Mouse (Mus musculus) midbrain, embryonic 13.5 days (tissue): ENCODE measurements at regions not wholly inside any gene's neighbourhood (a gene's known extent, or its start where the extent isn't known, plus 50 kb on each side); places are given as distances from the start of the nearest gene placed in this dataset.

Experiments used
- ATAC-seq: fragments of 200-750 bp; cut with Nextera tagmentation; 2 replicates; pipeline ENCODE4 v1.8.0; 2017; ENCODE audit warnings: mild to moderate bottlenecking, moderate TSS enrichment, moderate library complexity
- H3K27ac ChIP-seq: fragments of 300-500 bp; sonication (generic); 2 replicates; pipeline ENCODE4 v1.5.1; 2015; ENCODE audit warnings: inconsistent platforms, mild to moderate bottlenecking, moderate library complexity
- H3K27me3 ChIP-seq: fragments of 300-500 bp; sonication (generic); 2 replicates; pipeline ENCODE4 v1.6.1; 2015; ENCODE audit warnings: mild to moderate bottlenecking, inconsistent platforms
- H3K36me3 ChIP-seq: fragments of 300-500 bp; sonication (generic); 2 replicates; pipeline ENCODE4 v1.6.1; 2015; ENCODE audit warnings: mild to moderate bottlenecking, inconsistent platforms
- H3K4me1 ChIP-seq: fragments of 300-500 bp; sonication (generic); replicated peaks from 2 replicates; pipeline ENCODE4 v1.6.1; 2015; ENCODE audit warnings: inconsistent platforms
- H3K4me2 ChIP-seq: fragments of 300-500 bp; sonication (generic); replicated peaks from 2 replicates; pipeline ENCODE4 v1.6.1; 2015; ENCODE audit warnings: moderate library complexity, mild to moderate bottlenecking, inconsistent platforms
- H3K4me3 ChIP-seq: fragments of 300-500 bp; sonication (generic); replicated peaks from 2 replicates; pipeline ENCODE4 v1.5.1; 2015; ENCODE audit warnings: mild to moderate bottlenecking, inconsistent platforms
- H3K9ac ChIP-seq: fragments of 300-500 bp; sonication (generic); replicated peaks from 2 replicates; pipeline ENCODE4 v1.6.1; 2015; ENCODE audit warnings: mild to moderate bottlenecking, inconsistent platforms
- H3K9me3 ChIP-seq: fragments of 300-500 bp; sonication (generic); 2 replicates; pipeline ENCODE4 v1.6.1; 2016; ENCODE audit warnings: mild to moderate bottlenecking, inconsistent platforms
- WGBS: fragments of 180-500 bp; shearing (Covaris S2); methylation state at CpG from one replicate; pipeline ENCODE4 v1.1.7; 2015; 5-methylcytosine and 5-hydroxymethylcytosine counted together

GRCm38 (mm10) chr12:48223298-48223697 lies 1159.2 kb upstream of the Foxg1 start:
- ATAC-seq, result no peak
- Histone ChIP-seq H3K27me3 (no peaks in the 10 kb centered on the region), H3K4me3 (no peak overlapping the region), H3K4me2 (no peak overlapping the region), H3K27ac (peak overlapping the region; percentile 62; the same call in 1 of the 2 replicates), H3K4me1 (peaks cover 12% of the 10 kb centered on the region), H3K36me3 (no peaks in the 10 kb centered on the region), H3K9ac (no peak overlapping the region), H3K9me3 (no peaks in the 10 kb centered on the region)
- WGBS, result 8% methylated on average over 1 of the region's 1 CpGs

- Histone ChIP-seq H3K4me3 (no peak overlapping the region), H3K9ac (no peak overlapping the region), H3K36me3 (no peaks in the 10 kb centered on the region), H3K4me1 (peaks cover 12% of the 10 kb centered on the region), H3K4me2 (no peak overlapping the region), H3K27ac (peak overlapping the region; percentile 76), H3K27me3 (no peaks in the 10 kb centered on the region), H3K9me3 (no peaks in the 10 kb centered on the region)
- ATAC-seq, result peak; percentile 98
- 26% methylated on average over 3 of the region's 3 CpGs for WGBS
Observed at GRCm38 (mm10) chr12:48221976-48222800, 1160.3 kb upstream of the Foxg1 start.

GRCm38 (mm10) chr12:48181831-48182230 lies 1200.6 kb upstream of the Foxg1 start:
- H3K9me3 ChIP-seq, result no peaks in the 10 kb centered on the region
- no peak overlapping the region for H3K4me2 ChIP-seq
- H3K27me3 ChIP-seq, result no peaks in the 10 kb centered on the region
- H3K4me1 ChIP-seq, result no peaks in the 10 kb centered on the region
- ATAC-seq, result no peak
- no peak overlapping the region for H3K27ac ChIP-seq
- no peaks in the 10 kb centered on the region for H3K36me3 ChIP-seq
- H3K9ac ChIP-seq, result no peak overlapping the region
- H3K4me3 ChIP-seq, result no peak overlapping the region
- 45% methylated on average over 1 of the region's 1 CpGs for WGBS

GRCm38 (mm10) chr12:48173926-48174601 lies 1208.4 kb upstream of the Foxg1 start:
- WGBS, result 81% methylated on average over 6 of the region's 6 CpGs
- no peaks in the 10 kb centered on the region for H3K9me3 ChIP-seq
- no peak for ATAC-seq
- no peaks in the 10 kb centered on the region for H3K4me1 ChIP-seq
- H3K4me2 ChIP-seq, result no peak overlapping the region
- H3K36me3 ChIP-seq, result no peaks in the 10 kb centered on the region
- no peak overlapping the region for H3K9ac ChIP-seq
- H3K27me3 ChIP-seq, result no peaks in the 10 kb centered on the region
- H3K4me3 ChIP-seq, result no peak overlapping the region
- no peak overlapping the region for H3K27ac ChIP-seq

- Histone ChIP-seq H3K4me2 (no peak overlapping the region), H3K9me3 (no peaks in the 10 kb centered on the region), H3K4me3 (no peak overlapping the region), H3K27ac (no peak overlapping the region), H3K4me1 (no peaks in the 10 kb centered on the region), H3K27me3 (no peaks in the 10 kb centered on the region), H3K9ac (no peak overlapping the region), H3K36me3 (no peaks in the 10 kb centered on the region)
- no peak for ATAC-seq
Observed at GRCm38 (mm10) chr12:48146117-48146516, 1236.3 kb upstream of the Foxg1 start.

GRCm38 (mm10) chr12:48122996-48123395 lies 1259.5 kb upstream of the Foxg1 start:
- Histone ChIP-seq H3K27ac (no peak overlapping the region), H3K9ac (no peak overlapping the region), H3K4me1 (no peaks in the 10 kb centered on the region), H3K9me3 (no peaks in the 10 kb centered on the region), H3K36me3 (no peaks in the 10 kb centered on the region), H3K4me2 (no peak overlapping the region), H3K27me3 (no peaks in the 10 kb centered on the region), H3K4me3 (no peak overlapping the region)
- no peak for ATAC-seq
- 86% methylated on average over 4 of the region's 4 CpGs for WGBS

GRCm38 (mm10) chr12:48099727-48100126 lies 1281.0 kb upstream of the Nova1 start:
- H3K27me3 ChIP-seq, result no peaks in the 10 kb centered on the region
- H3K9me3 ChIP-seq, result peaks cover 5% of the 10 kb centered on the region
- H3K4me1 ChIP-seq, result no peaks in the 10 kb centered on the region
- 47% methylated on average over 3 of the region's 3 CpGs for WGBS
- H3K9ac ChIP-seq, result no peak overlapping the region
- ATAC-seq, result peak; percentile 80
- H3K4me3 ChIP-seq, result no peak overlapping the region
- H3K36me3 ChIP-seq, result no peaks in the 10 kb centered on the region
- H3K27ac ChIP-seq, result no peak overlapping the region
- no peak overlapping the region for H3K4me2 ChIP-seq

- Histone ChIP-seq H3K4me1 (no peaks in the 10 kb centered on the region), H3K27me3 (no peaks in the 10 kb centered on the region), H3K9me3 (no peaks in the 10 kb centered on the region), H3K36me3 (no peaks in the 10 kb centered on the region), H3K9ac (no peak overlapping the region), H3K4me3 (no peak overlapping the region), H3K4me2 (no peak overlapping the region), H3K27ac (no peak overlapping the region)
- WGBS, result 92% methylated on average over 5 of the region's 5 CpGs
- no peak for ATAC-seq
Observed at GRCm38 (mm10) chr12:48086988-48087387, 1268.3 kb upstream of the Nova1 start.

GRCm38 (mm10) chr12:48083377-48083776 lies 1264.6 kb upstream of the Nova1 start:
- Histone ChIP-seq H3K9ac (no peak overlapping the region), H3K27me3 (no peaks in the 10 kb centered on the region)
- 84% methylated on average over 3 of the region's 3 CpGs for WGBS

GRCm38 (mm10) chr12:48062620-48062942 lies 1243.9 kb upstream of the Nova1 start:
- 83% methylated on average over 2 of the region's 2 CpGs for whole genome bisulfite sequencing
- Histone ChIP-seq H3K36me3 (no peaks in the 10 kb centered on the region), H3K9ac (no peak overlapping the region), H3K4me3 (no peak overlapping the region), H3K4me1 (no peaks in the 10 kb centered on the region), H3K4me2 (no peak overlapping the region), H3K27me3 (no peaks in the 10 kb centered on the region), H3K9me3 (no peaks in the 10 kb centered on the region), H3K27ac (peak overlapping the region; percentile 59)
- ATAC-seq, result no peak

More at GRCm38 (mm10) chr12:48083377-48083776, 1264.6 kb upstream of the Nova1 start:
- H3K4me2 ChIP-seq, result no peak overlapping the region
- no peaks in the 10 kb centered on the region for H3K9me3 ChIP-seq
- H3K36me3 ChIP-seq, result no peaks in the 10 kb centered on the region
- no peak for ATAC-seq
- H3K4me3 ChIP-seq, result no peak overlapping the region
- no peaks in the 10 kb centered on the region for H3K4me1 ChIP-seq
- H3K27ac ChIP-seq, result no peak overlapping the region

GRCm38 (mm10) chr12:48061898-48062619 lies 1243.3 kb upstream of the Nova1 start:
- Histone ChIP-seq H3K4me1 (no peaks in the 10 kb centered on the region), H3K27me3 (no peaks in the 10 kb centered on the region), H3K9me3 (no peaks in the 10 kb centered on the region), H3K4me3 (no peak overlapping the region), H3K4me2 (no peak overlapping the region), H3K9ac (no peak overlapping the region), H3K27ac (peak overlapping the region; percentile 59), H3K36me3 (no peaks in the 10 kb centered on the region)
- ATAC-seq, result 0 out of 2 replicates have a peak, but pooled peaks have one; percentile 65
- 73% methylated on average over 8 of the region's 8 CpGs for WGBS

- Histone ChIP-seq H3K27me3 (no peaks in the 10 kb centered on the region), H3K4me3 (no peak overlapping the region), H3K4me2 (no peak overlapping the region), H3K9me3 (no peaks in the 10 kb centered on the region), H3K4me1 (no peaks in the 10 kb centered on the region), H3K36me3 (no peaks in the 10 kb centered on the region), H3K9ac (no peak overlapping the region), H3K27ac (no peak overlapping the region)
- no peak for ATAC-seq
Observed at GRCm38 (mm10) chr12:48020416-48020815, 1201.7 kb upstream of the Nova1 start.
